Mouse (Mus musculus) retina, embryonic 14.5 days (tissue): ENCODE data around the gene Tomm20.

Experiments used
- DNase-seq: peaks from one replicate; pipeline ENCODE4 v3.0.0-alpha.2; 2015; ENCODE audit warnings: low spot score

The Tomm20 gene

DNA sequence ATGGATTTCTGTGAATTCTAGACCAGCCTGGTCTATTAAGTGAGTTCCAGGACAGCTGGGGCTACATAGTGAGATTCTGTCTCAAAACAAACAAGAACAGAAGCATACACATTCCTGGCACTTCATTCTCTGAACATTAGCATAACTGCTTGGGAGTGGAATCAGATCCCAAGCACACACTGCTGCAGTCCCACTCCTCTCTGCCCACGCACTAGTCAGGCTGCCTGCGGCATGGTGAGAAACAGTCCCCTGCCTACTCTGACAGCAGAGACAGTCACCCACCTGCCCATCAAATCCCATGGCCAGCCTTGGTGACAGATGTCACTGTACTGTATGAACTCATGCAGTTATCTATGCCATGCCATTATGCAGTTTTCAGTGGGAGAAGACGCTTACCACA, 15.9 kb upstream of the Tomm20 start:
- no peak for DNase-seq

DNA sequence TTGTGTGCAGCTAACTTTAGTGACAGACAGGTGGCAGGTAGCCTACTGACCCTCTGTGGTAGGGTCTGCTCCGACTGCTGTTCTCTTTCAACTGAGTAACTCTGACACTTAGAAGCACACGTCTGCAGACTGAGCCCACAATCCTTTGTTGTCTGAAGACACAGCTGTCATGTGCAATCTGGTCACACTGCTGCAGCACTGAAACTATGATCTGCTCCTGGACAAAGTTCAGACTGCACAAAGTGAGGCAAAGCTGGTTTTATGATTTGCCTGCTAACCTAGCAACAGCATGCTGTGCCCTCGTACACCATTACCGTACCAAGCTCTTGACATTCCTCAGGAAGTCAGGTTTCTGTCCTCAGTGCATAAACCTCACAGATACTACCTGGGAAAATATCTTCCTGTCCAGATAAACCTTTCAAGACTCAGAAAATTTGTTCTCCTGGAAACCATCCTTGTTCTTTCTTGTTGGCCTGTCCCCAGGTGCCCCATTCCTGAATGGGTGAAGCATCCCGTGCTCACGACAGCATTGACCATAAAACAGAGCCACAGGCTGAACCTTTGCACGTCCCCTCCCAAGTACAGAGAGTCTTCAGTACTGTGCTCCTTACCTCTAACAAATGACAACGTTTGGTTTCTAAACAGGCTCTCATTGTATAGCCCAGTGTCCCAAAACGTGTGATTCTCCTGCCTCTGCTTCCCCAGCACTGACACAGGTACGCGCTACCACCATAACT, 6.4 kb upstream of the Tomm20 start:
- DNase-seq = no peak

DNA sequence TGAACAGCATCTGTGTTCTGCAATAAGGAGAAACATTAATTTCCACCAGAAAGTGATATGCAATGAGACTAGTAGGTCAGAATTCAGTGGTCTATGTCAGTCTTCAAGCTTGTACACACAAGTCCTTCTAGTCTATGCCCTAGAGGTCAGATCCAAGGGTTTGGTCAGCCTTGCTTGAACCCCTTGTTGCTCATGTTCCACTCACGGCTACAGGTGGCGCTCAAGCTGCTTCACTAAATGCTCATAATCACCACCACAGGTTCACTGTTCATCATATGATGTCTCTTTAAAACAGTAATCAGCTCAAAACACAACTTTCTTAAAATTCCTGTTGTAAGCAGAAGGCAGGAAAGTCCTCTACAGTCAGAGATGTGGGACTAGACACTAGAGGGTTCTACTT, 3.9 kb upstream of the Tomm20 start:
- DNase-seq = no peak

DNA sequence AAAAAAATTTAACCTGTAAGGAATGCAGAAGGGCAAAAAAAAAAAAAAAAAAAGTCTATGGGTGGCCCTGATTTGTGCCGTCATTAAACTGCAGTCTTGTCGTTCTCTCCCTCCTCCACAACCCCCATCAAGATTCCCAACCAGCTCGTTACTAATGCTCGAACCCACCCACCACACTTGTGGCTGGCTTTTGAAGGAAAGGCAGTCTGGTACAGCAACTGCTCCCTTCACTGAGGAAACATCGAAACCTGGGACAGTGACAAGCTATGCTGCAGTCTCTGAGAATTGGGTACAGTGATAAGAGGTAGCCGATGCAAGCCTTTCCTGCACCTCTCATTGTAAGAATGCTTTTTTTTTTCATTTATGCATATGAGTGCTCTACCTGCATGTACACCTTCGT, 800 bp upstream of the Tomm20 start:
- DNase-seq = no peak

DNA sequence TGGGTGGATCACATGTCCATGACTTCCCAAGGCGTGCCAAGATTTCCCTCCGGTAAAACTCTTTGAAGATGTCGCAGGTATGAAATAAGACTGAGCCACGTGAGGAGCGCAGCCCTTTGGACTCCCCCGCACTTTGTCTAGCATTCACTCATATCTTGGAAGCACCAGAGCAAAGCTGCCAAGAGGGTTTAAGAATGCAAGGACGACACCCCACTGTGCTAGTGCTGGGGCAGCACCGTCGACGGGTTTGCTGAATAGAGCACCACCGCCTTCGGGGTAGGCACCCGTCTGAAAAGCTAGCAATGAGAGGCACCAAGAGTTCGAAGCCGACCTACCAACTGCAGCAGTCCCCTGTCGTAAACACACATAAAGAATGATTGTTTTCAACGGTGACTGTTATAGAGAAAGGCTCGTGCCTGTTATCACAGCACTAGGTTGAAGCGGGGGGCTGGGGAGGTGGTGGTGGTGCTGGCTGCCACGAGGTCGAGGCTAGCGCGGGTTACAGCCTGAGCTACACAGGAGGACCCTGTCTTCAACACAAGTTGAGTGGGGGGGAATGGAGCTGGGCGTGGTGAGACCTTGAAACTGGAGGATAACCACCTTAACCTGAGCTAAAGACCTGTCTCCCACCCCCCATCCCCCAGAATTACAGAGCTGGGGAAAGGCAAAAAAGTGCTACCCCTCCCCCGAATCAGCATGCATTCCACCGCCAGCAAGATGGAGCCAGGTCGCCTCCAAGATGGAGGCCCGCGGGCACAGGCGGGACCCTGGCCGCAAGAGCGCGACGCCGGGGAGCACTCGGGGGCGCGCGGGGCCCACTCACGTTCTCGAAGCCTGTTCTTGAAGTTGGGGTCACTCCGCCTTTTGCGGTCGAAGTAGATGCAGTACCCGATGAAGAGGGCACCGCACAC, 608 bp downstream of the Tomm20 start:
- peak; percentile 72 for DNase-seq

DNA sequence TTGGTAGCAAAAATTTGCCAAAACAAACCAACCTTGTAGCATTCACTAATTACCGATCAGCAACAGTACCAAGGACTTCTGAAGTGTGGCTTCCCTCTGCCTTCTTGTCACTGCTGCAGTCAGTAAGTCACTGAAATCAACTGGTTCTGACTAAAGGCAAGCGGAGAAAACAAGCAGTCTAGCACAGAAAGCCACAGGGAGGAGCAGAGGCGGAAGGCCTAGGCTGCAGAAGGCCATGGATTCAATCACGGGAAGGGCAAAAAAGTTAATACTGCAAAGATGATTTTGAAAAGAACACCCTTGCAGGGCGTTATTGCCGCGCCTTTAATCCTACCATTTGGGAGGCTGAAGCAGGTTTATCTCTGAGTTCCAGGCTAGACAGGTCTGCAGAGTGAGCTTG, 2.1 kb downstream of the Tomm20 start:
- DNase-seq = no peak

DNA sequence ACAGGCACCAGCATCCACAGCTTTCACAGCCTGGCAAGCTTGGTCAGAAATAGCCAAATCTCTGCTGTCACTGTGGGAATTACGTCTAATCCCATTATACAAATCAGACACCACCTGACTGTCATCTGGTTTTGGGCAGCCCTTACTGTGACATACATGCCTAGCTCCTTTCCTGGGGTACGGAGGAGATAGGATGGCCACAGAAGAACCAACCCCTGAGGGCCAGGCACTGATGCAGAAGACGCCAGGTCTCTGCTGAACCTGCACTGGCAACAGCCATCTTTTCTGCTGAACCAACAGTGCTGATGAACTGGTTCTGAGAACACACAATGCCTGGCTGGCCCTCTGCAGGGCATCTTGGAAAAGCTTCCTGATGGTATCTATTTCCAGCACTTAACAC, 8.3 kb downstream of the Tomm20 start:
- DNase-seq = no peak

DNA sequence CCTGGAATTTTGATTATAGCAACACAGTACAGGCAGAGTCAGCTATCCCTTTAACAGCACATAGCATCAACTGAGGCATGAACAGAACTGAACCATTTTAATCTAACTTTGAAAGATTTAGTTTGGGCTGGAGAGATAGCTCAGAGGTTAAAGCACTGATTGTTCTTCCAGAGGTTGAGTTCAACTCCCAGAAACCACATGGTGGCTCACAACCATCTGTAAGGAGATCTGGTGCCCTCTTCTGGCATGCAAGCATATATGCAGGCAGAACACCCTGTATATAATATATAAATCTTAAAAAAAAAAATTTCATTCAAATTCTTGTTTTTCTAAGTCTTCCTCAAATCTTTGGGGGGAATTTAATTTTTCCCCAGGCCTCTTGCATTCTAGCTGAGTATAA, 9.7 kb downstream of the Tomm20 start:
- DNase-seq = peak; percentile 45

DNA sequence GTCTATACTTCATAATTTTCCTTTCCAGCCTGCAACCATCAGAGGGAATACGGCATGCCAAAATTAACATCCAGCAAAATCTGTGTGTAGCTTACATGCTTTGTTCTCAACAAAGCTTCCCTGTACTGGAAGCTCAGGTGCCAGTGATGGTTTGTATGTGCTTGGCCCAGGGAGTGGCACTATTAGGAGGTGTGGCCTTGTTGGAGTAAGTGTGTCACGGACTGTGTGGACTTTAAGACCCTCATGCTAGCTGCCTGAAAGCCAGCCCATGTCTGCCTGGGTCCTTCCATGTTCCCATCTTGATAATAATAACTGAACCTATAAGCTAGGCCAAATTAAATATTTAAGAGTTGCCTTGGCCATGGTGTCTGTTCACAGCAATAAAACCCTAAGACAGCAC, 10.3 kb downstream of the Tomm20 start:
- DNase-seq = no peak

DNA sequence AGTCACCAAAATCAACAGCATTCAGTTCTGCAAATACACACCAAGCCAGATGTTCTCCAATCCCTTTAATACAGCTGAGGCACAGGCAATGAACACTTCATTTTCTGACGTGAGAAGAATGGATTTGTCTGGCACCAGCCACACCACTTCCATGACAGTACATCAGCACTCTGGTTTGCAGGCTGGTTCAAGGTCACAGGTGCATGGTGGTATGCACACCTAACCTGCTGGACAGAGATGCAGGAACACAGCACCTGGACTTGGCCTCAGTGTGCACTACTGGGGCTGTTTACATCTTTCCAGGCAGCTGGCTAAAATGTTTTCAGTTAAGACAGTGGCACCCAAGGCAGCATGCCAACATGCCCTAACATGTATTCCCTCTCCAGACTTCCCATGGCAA, 13.0 kb downstream of the Tomm20 start:
- no peak for DNase-seq

DNA sequence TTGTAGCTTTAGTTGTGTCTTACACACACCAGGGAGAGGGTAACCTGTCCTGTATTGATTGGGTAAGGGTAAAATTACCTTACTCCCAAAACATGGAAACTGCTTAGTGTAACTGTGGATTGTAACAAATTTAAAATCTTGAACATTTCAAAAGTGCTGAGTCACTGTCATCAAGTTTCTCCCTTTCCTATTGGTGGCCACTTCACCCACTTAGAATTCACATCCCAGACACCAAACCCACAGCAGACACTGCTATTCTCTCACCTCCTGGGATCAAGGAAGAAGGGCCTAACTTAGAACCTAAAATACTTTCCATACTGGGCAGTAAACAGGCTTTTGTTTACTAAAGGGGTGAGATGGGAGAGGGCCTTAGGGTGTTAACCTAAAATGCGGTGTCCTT, 13.4 kb downstream of the Tomm20 start:
- DNase-seq = no peak

DNA sequence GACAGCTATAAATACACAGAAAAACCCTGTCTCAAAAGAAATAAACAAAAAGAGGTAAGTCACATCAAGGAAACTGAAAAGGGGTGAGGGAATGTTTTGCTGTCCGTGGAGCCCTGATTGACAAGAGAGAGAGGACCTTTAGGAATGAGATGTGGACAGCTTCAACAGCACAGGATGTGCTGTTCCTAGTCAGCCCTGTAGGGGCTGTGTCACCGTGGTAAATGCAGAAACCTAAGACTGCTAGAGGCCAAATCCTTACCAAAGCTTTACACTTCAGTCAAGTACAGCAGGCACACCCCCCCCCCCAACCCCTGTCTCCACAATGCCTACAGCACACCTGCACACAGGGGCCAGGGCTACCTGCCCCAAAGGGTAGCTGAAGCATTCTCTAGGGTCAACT, 13.9 kb downstream of the Tomm20 start:
- DNase-seq = peak; percentile 45

DNA sequence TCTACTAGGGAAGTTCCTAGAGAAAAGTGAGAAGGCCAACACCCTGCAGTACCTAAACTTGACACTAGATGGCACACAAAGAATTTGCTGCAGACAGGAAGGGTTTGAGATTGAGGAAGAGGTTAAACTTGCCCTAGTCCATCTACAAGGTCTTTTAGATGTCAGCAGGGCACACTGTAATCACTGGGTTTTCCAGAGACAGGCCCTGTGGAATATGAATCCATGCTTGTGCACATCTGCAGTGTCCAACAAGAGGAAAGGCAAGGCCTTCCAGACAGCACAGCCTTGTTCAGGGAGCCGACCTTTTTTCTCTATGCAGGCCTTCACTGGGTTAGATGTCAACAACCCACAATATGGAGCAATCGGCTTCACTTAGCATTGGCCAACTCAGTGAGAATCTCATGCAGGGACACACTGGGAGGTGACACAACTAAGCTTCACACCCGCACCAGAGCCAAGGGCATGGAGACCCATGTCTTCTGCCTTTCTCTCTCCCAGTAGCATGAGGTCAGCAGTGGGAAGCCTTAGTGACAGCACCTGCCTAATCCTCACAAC, 16.0 kb downstream of the Tomm20 start:
- peak; percentile 86 for DNase-seq

DNA sequence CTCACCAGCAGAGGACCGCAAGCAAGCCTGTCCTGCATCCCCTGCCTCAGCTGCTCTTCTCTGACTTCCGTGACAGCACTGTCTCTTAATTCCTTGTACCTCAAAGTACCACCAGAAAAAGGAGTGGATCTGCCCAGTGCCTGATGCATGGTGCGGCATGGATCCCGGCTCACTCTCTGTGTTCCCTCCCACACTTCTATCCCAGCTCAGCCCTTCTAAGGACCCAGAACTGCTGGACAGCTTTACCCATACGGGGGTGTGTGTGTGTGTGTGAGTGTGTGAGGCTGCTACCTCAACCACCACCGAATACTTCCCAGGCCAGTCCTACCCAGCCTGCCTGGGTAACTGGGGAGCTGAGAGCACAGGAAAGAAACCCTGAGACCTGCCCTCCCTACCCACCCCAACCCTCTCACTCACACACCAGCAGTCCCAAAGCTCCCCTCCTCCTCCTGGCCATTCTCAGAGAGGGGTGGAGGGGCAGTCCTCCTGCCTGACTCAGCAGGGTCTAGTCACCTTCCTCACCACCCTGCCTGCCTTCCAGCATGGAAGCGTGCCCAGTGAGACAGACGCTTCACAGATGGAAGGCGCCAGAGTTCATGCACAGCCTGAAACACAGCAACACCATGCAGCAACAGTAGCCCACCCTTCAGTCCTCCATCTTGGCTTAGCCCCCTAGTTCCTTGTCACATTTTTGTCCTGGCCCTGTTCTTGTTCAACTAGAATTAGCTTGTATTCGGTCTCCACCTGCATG, 16.7 kb downstream of the Tomm20 start:
- no peak for DNase-seq

DNA sequence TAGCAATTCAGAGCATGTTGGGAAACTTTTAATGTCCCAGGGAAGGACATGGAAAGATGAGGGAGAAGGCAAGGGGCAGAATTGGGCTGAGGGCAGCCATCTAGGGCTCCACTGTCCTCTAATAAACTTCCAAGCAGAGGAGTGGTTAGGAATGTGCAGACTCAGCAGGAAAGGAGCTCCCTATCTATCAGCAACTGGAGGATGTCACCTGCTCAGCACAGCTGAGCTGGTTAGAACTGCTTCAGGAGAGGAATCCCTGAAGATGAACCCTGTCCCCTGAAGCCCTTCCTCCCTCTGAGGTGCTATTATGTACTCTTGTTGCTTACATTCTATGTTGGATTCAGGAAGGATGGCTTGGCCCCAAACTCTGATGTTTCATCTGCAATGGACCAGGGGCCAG, 17.6 kb downstream of the Tomm20 start:
- DNase-seq = no peak

DNA sequence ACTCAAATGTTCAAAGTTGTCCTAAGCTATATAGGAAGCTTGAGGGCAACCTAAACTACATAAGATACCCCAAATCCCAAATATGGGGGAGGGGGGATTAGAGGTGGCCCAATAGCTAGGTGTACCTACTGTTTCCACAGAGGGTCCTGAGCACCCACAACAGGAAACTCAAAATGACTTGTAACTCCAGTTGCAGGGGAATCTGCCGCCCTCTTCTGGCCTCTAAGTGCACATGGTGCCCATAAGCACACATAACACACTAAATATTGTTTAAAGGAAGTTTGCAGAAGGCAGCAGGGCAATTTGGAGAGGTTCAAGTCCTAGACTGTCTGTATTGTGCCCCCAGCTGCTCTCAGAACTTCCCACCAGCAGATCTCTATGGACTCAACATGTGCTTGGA, 18.6 kb downstream of the Tomm20 start:
- DNase-seq = peak; percentile 53

DNA sequence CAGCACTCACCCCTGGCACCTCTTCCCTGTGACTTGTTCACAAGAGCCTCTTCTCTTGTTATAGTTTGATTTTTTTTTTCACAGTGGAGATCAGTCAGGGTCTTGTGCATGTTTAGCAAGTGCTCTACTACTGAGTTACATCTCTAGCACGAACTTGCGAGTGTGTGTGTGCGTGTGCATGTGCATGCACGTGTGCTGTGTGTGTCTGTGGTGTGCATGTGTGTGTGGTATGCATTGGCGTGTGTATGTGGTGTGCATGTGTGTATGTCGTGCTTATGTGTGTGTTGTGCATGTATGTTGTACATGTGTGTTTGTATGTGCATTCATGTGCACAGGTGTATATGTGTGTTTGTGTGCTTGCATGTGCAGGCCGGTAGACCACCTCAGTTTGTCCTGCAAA, 22.7 kb downstream of the Tomm20 start:
- DNase-seq = no peak

DNA sequence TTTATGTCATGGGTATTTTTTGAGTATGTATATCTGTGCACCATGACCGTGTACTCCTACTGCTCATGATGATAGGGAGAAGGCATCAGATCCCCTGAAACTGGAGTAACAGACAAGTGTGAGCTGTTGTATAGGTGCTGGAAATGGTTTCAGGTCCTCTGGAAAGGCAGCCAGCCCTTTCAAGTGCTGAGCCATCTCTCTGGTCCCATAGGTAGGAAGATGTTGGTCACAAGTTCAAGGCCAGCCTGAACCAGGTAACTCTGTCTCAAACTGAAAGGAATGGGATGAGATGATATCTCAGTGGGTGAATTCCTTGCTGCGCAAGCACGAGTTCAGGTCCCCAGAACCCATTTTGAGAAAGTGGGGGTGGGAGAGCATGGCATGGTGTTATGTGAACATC, 24.2 kb downstream of the Tomm20 start:
- DNase-seq = no peak

DNA sequence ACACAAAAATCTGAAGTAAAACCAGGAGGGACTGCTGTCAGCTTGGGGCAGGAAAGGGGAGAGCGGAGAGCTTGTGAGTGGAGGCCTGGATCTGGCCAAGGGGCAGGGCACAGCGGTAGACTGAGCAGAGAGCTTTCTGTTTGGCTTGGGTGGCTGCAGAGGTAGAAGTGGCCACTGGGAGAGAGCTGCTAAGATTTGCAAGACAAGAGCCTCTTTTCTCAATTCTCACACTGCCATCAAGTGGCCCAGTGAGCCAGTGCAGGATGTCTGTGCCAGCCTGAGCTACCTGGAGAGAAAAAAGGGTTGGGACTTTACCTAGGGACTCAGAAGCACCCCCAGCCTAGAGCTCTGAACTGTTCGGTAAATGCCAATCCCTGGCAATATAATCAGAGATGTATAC, 24.8 kb downstream of the Tomm20 start:
- peak; percentile 83 for DNase-seq

DNA sequence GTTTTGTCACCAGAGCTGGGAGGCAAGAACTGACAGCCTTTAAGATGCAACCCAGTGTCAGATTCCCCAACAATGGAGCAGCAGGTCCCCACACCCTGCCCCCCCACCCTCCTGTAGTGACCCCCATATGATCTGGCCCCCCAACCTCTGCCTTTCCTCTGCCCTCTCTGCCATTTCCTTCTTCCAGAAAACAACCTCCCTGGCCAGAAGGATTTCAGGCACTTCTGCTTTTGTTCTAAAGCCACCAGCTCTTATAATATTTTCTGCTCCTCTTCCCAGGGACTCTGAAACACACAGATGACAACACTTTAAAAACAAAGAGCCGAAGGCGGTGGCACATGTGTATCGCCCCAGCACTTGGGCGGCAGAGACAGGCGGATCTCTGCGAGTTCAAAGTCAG, 25.3 kb downstream of the Tomm20 start:
- no peak for DNase-seq

DNA sequence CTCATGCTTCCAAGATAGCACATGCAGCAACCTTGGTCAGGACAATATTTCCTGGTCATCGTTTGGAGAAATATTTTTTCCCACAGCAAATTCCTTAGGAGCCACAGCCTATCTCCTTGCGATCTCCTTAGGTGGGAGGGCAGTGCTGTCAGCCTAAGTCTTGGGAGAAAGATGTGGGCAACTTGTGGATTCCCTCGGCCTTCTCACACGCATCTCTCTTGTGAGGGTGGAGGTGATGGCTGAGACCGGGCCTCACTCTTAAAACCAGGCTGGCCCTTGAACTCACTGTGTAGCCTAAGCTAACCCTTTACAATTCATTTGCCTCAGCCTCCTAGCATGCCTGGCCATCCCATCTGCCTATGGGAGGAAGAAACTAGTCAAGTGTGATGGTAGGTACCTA, 25.9 kb downstream of the Tomm20 start:
- no peak for DNase-seq

DNA sequence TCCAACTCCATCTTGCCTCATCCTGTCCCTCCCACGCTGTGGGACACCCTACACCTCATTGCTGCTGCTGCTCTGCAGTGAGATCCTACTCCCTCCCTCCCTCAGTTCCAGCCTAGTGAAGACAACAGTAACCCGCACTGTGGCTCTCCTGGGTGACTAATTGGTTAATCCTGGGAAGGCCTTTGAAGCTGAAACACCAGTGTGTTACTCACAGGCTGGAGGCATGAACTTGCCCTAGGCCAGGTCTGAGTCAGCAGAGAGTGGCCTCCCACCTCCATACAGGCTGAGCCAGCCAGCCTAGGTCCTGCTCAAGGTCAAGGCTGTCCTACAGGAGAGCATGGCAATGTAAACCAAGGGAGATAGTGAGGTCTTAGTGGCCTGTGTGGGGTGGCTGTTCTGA, 26.4 kb downstream of the Tomm20 start:
- no peak for DNase-seq

DNA sequence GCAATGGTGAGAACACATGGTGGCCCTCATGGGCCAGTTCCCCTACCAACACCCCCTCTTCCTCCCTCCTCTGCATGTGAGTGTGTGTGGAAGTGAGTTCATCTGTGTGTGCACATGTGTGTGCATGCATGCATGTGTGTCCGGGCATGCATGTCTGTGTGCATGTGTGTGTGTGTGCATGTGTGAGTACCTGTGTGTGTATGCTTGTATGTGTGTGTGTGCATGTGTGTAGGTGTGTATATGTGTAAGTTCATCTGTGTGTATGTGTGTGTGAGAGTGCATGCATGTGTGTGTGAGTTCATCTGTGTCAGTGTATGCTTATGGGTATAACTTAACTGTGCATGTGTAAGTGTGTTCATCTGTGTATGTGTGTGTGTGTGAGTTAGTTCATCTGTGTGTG, 27.3 kb downstream of the Tomm20 start:
- DNase-seq = no peak
